Comparison of ENCODE assay signal across 8 mouse cellular contexts in the genomic region with DNA sequence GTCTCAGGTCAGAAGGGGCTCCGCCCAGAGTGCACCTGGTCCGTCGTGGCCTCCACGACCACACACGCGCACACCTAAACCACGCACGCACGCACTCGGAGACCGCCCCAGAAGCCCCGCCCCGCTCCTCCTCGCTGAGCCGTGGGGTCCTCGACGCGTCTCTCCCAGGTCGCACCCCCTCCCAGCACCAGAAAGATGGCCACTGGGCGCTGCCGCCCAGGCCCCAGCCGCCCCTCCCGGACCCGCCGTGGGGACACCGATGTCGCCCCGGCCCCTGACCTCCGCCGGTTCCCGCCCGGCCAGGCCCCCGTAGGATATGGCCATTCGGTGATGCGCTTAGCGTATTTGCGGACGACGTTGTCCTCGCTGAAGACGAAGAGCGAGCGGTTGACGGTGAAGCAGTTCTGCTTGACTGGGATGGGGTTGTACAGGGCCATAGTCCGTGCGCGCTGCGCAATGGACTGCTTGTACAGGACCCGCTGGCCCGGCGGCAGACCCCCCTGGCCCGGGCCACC. TPM values are rescaled to one million over a fixed set of nuclear protein-coding genes. Genes with fewer than 3 reads are reported as not detected.
A peak's percentile ranks its signal among the peaks of the same experiment; 100 is the strongest.
DNase-seq lines count a peak whose midpoint lies in the region; ATAC-seq and TF ChIP-seq lines count a peak whose summit lies in the region.
"Had no signal": no experiment of that assay in that cellular context is flagged by ENCODE, and none has a peak within 500 bp of the region (broad histone marks: within the 10 kb centered on the region; RNA-seq: fewer than 3 reads in every experiment).

No protein-coding gene starts in this region.

- peak overlapping the region; percentile 79 for H3K4me3 ChIP-seq in hindbrain, embryonic 12.5 days
- peak overlapping the region; percentile 52 for H3K4me3 ChIP-seq in limb, embryonic 14.5 days (replicated peaks; ENCODE audit: low read length)

- H3K9ac ChIP-seq in hindbrain, embryonic 12.5 days, result peak overlapping the region; percentile 76
- H3K9ac ChIP-seq in limb, embryonic 14.5 days (ENCODE audit: low read depth, low read length, severe bottlenecking), result no peak overlapping the region

- DNase-seq in ovary, postnatal 36 days (ENCODE audit: low spot score), result peak; percentile 6
- DNase-seq in ovary, postnatal 14 days (ENCODE audit: low spot score), result no peak
- DNase-seq in embryo, embryonic 11 days, result peak; percentile 39
- no peak for DNase-seq in limb, embryonic 14.5 days (ENCODE audit: low spot score)
- DNase-seq in right cerebral cortex, postnatal 10 days (ENCODE audit: low spot score in 2 of 2), result peak; percentile 79
- DNase-seq in gastrocnemius, adult 8-10 months (ENCODE audit: low spot score in 2 of 2), result no peak

- no peak for TF ChIP-seq POLR2A in limb, embryonic 14.5 days (IDR thresholded peaks at IDR 0.05; ENCODE audit: borderline replicate concordance, extremely low read depth, insufficient read depth, insufficient read length)

- ATAC-seq in hindbrain, embryonic 12.5 days (ENCODE audit: low FRiP score), result peak; percentile 68
- ATAC-seq in limb, embryonic 14.5 days (ENCODE audit: low FRiP score, low read depth), result peak; percentile 27; the same call in 1 of the 2 replicates

- under 1% methylated on average over 50 of the region's 52 CpGs for WGBS in hindbrain, embryonic 12.5 days
- WGBS in limb, embryonic 14.5 days, result 0% methylated on average over 23 of the region's 52 CpGs

- peak overlapping the region; percentile 98 for H3K4me2 ChIP-seq in hindbrain, embryonic 12.5 days (replicated peaks)
- peak overlapping the region; percentile 99 for H3K4me2 ChIP-seq in limb, embryonic 14.5 days (replicated peaks; ENCODE audit: low read depth, low read length, severe bottlenecking)

- peaks cover 16% of the 10 kb centered on the region for H3K4me1 ChIP-seq in hindbrain, embryonic 12.5 days
- H3K4me1 ChIP-seq in limb, embryonic 14.5 days (ENCODE audit: control insufficient read depth, insufficient read depth, low read length), result peaks cover 8% of the 10 kb centered on the region

- H3K9me3 ChIP-seq in hindbrain, embryonic 12.5 days (replicated peaks), result no peaks in the 10 kb centered on the region
- no peaks in the 10 kb centered on the region for H3K9me3 ChIP-seq in limb, embryonic 14.5 days (ENCODE audit: control insufficient read depth, low read length)

- H3K27me3 ChIP-seq in hindbrain, embryonic 12.5 days, result peaks cover 23% of the 10 kb centered on the region
- peaks cover 32% of the 10 kb centered on the region for H3K27me3 ChIP-seq in limb, embryonic 14.5 days (ENCODE audit: control insufficient read depth, insufficient read depth, low read length)

- H3K27ac ChIP-seq in hindbrain, embryonic 12.5 days, result peak overlapping the region; percentile 83
- H3K27ac ChIP-seq in limb, embryonic 14.5 days (replicated peaks; ENCODE audit: low read depth, low read length), result no peak overlapping the region

- H3K36me3 ChIP-seq in hindbrain, embryonic 12.5 days, result no peaks in the 10 kb centered on the region
- no peaks in the 10 kb centered on the region for H3K36me3 ChIP-seq in limb, embryonic 14.5 days (ENCODE audit: control insufficient read depth, insufficient read depth, low read length)

RNA-seq across cellular contexts. Expression of a gene that starts 0.4 kb away (rescaled TPM):
- 5.6 and 6.6 TPM in 2 replicates for polyA plus RNA-seq in hindbrain, embryonic 12.5 days (2016; fragmentation: Nextera tagmentation; extraction: Ambion mirVana)
- 2.7 and 4.1 TPM in 2 replicates for polyA plus RNA-seq in limb, embryonic 14.5 days (2012; rRNA removed)
- 1.4 and 2.9 TPM in 2 replicates for polyA plus RNA-seq in limb, embryonic 14.5 days (2014; fragmentation: Nextera tagmentation; extraction: Ambion mirVana)
- not detected for total RNA-seq in gastrocnemius, adult 8-10 months (2022)
- total RNA-seq: common myeloid progenitor, adult 5-6 weeks had no signal

Comparison
In these comparisons a context has a peak if more than half of its experiments do, and no peak if none do; other contexts are left out.
1. DNase-seq: peak in ovary, postnatal 36 days (single experiment), embryo, embryonic 11 days (single experiment) and right cerebral cortex, postnatal 10 days (2 of 2); none in ovary, postnatal 14 days (single experiment), limb, embryonic 14.5 days (single experiment) and gastrocnemius, adult 8-10 months (0 of 2).